Mouse (Mus musculus): ENCODE data around the gene Kmt2e.

GRCm38 (mm10) chr5:23413058-23413457, 21.2 kb upstream of the Kmt2e start:
- TF ChIP-seq CTCF (IDR thresholded peaks at IDR 0.05; ENCODE audit: low read depth) (no peak), EP300 (IDR thresholded peaks at IDR 0.05; ENCODE audit: low read depth) (no peak)
